ENCODE assay signal across 36 mouse cellular contexts in genomic region chr8:53619196-53619595, GRCm38 (mm10). TPM values are rescaled to one million over a fixed set of nuclear protein-coding genes. Genes with fewer than 3 reads are reported as not detected.
"Had no signal": no experiment of that assay in that cellular context is flagged by ENCODE, and none has a peak within 500 bp of the region (broad histone marks: within the 10 kb centered on the region; RNA-seq: fewer than 3 reads in every experiment).

No protein-coding gene starts in this region.

- H3K4me2 ChIP-seq: heart, embryonic 11.5 days; heart, embryonic 12.5 days; heart, embryonic 13.5 days; heart, embryonic 15.5 days; hindbrain, embryonic 12.5 days; hindbrain, embryonic 13.5 days; hindbrain, embryonic 14.5 days; hindbrain, embryonic 15.5 days; intestine, embryonic 15.5 days; kidney, embryonic 15.5 days had no signal

- ATAC-seq: hindbrain, embryonic 16.5 days; hindbrain, postnatal 0 days; inflammation-experienced regulatory T-cells, adult 6 months; intestine, embryonic 15.5 days; intestine, embryonic 16.5 days; intestine, postnatal 0 days had no signal

- H3K36me3 ChIP-seq: heart, embryonic 10.5 days; heart, embryonic 15.5 days; hindbrain, embryonic 12.5 days; hindbrain, embryonic 13.5 days; hindbrain, embryonic 15.5 days; intestine, embryonic 15.5 days had no signal

- H3K27me3 ChIP-seq: heart, embryonic 12.5 days; heart, embryonic 13.5 days; heart, embryonic 15.5 days; hindbrain, embryonic 12.5 days; hindbrain, embryonic 13.5 days; hindbrain, embryonic 15.5 days; intestine, embryonic 15.5 days; kidney, embryonic 15.5 days had no signal

- H3K9me3 ChIP-seq: heart, embryonic 10.5 days; heart, embryonic 12.5 days; heart, embryonic 13.5 days; heart, embryonic 15.5 days; hindbrain, embryonic 10.5 days; hindbrain, embryonic 12.5 days; hindbrain, embryonic 13.5 days; hindbrain, embryonic 15.5 days; intestine, embryonic 15.5 days; kidney, embryonic 15.5 days had no signal

- DNase-seq: heart, postnatal 10 days; heart, postnatal 14 days; heart, postnatal 36 days; heart, postnatal 4 days; kidney, adult 11 months; kidney, adult 18-20 months; kidney, adult 2 months; kidney, adult 8-10 months; kidney, adult 9 months; kidney, postnatal 10 days; kidney, postnatal 14 days; kidney, postnatal 25 days; kidney, postnatal 36 days; kidney, postnatal 4 days; layer of hippocampus, adult 9-11 months; layer of hippocampus, postnatal 36 days had no signal

- H3K4me1 ChIP-seq: heart, embryonic 12.5 days; hindbrain, embryonic 13.5 days; hindbrain, embryonic 15.5 days; intestine, embryonic 15.5 days; kidney, embryonic 15.5 days had no signal

- H3K4me3 ChIP-seq: heart, embryonic 10.5 days; heart, embryonic 12.5 days; heart, embryonic 13.5 days; heart, embryonic 15.5 days; hindbrain, embryonic 10.5 days; hindbrain, embryonic 12.5 days; hindbrain, embryonic 13.5 days; hindbrain, embryonic 15.5 days; intestine, embryonic 15.5 days; kidney, embryonic 15.5 days; layer of hippocampus, adult 2 months had no signal

- H3K27ac ChIP-seq: heart, embryonic 10.5 days; heart, embryonic 13.5 days; heart, embryonic 15.5 days; hindbrain, embryonic 10.5 days; hindbrain, embryonic 12.5 days; hindbrain, embryonic 13.5 days; hindbrain, embryonic 14.5 days; hindbrain, embryonic 15.5 days; hindbrain, postnatal 0 days; intestine, embryonic 15.5 days; kidney, embryonic 15.5 days; kidney, postnatal 0 days; layer of hippocampus, adult 2 months had no signal

- H3K9ac ChIP-seq: heart, embryonic 12.5 days; heart, embryonic 13.5 days; heart, embryonic 15.5 days; hindbrain, embryonic 12.5 days; hindbrain, embryonic 13.5 days; hindbrain, embryonic 14.5 days; hindbrain, embryonic 15.5 days; intestine, embryonic 15.5 days; kidney, embryonic 15.5 days had no signal

RNA-seq across cellular contexts. Expression of gene Neil3, which starts 19.7 kb away (rescaled TPM):
- total RNA-seq: left cerebral cortex, adult 18-20 months had no signal
